Mouse (Mus musculus) stomach, postnatal 0 days (tissue): ENCODE measurements around the gene Cpm.

Experiments used
- CTCF ChIP-seq: IDR thresholded peaks from 2 replicates; pipeline ENCODE4 v1.5.1; 2016; ENCODE audit warnings: antibody characterized with exemption, low read depth, mild to moderate bottlenecking, moderate library complexity
- EP300 ChIP-seq: optimal IDR thresholded peaks from 2 replicates; pipeline ENCODE3; 2016; ENCODE audit warnings: antibody characterized with exemption

- TF ChIP-seq CTCF (no peak), EP300 (no peak)
These were observed 79.6 kb downstream of the Cpm start for GRCm38 (mm10) chr10:117708856-117709255.
